Mouse (Mus musculus) E14TG2a.4 (cell line): ENCODE data around the gene Pdpn.

Experiments used
- CTCF ChIP-seq: conservative IDR thresholded peaks from 2 replicates; pipeline ENCODE4 v1.5.1; 2014; ENCODE audit warnings: low read length
- POU5F1 ChIP-seq: IDR thresholded peaks from 2 replicates; pipeline ENCODE4 v1.6.1; 2014; ENCODE audit warnings: low read length, borderline replicate concordance

- TF ChIP-seq CTCF (no peak), POU5F1 (no peak)
Observed at GRCm38 (mm10) chr4:143334145-143334544, 34.8 kb upstream of the Pdpn start.
